Mouse (Mus musculus) kidney, postnatal 0 days (tissue): ENCODE data around the gene Folr2. TPM values are rescaled to one million over a fixed set of nuclear protein-coding genes. Genes with fewer than 3 reads are reported as not detected.

Source experiments
- ATAC-seq: fragments of 200-750 bp; cut with Nextera tagmentation; replicated peaks from 2 replicates; pipeline ENCODE4 v1.8.0; 2017; ENCODE audit warnings: low read depth, moderate number of reproducible peaks, moderate TSS enrichment, moderate library complexity; ENCODE audit not compliant: low FRiP score
- DNase-seq: peaks from one replicate; pipeline ENCODE4 v3.0.0-alpha.2; 2016; ENCODE audit warnings: low spot score
- H3K27ac ChIP-seq: fragments of 300-500 bp; sonication (generic); 2 replicates; pipeline ENCODE4 v1.5.1; 2014; ENCODE audit warnings: mild to moderate bottlenecking
- H3K27me3 ChIP-seq: fragments of 300-500 bp; sonication (generic); 2 replicates; pipeline ENCODE4 v1.6.1; 2014; ENCODE audit warnings: low read length, mixed read lengths; ENCODE audit not compliant: insufficient read depth
- H3K36me3 ChIP-seq: fragments of 300-500 bp; sonication (generic); 2 replicates; pipeline ENCODE4 v1.6.1; 2014; ENCODE audit warnings: low read length, mixed read lengths; ENCODE audit not compliant: insufficient read depth
- H3K4me1 ChIP-seq: fragments of 300-500 bp; sonication (generic); replicated peaks from 2 replicates; pipeline ENCODE4 v1.6.1; 2014; ENCODE audit warnings: antibody characterized with exemption, low read length, mixed read lengths; ENCODE audit not compliant: insufficient read depth
- H3K4me2 ChIP-seq: fragments of 300-500 bp; sonication (generic); 2 replicates; pipeline ENCODE4 v1.6.1; 2014; ENCODE audit warnings: mild to moderate bottlenecking, low read length, moderate library complexity, mixed read lengths
- H3K4me3 ChIP-seq: fragments of 300-500 bp; sonication (generic); replicated peaks from 2 replicates; pipeline ENCODE4 v1.5.1; 2014; ENCODE audit warnings: low read depth, low read length
- H3K9ac ChIP-seq: fragments of 300-500 bp; sonication (generic); 2 replicates; pipeline ENCODE4 v1.6.1; 2014; ENCODE audit warnings: low read depth, low read length
- H3K9me3 ChIP-seq: fragments of 300-500 bp; sonication (generic); replicated peaks from 2 replicates; pipeline ENCODE4 v1.6.1; 2016; ENCODE audit warnings: low read length, inconsistent platforms, mixed read lengths
- CTCF ChIP-seq: IDR thresholded peaks from 2 replicates; pipeline ENCODE4 v1.5.1; 2016; ENCODE audit warnings: antibody characterized with exemption, low read depth, mild to moderate bottlenecking, moderate library complexity
- WGBS: fragments of 180-500 bp; shearing (Covaris S2); extraction: QIAGEN DNeasy Blood & Tissue Kit; methylation state at CpG from one replicate; pipeline ENCODE4 v1.1.7; 2014; 5-methylcytosine and 5-hydroxymethylcytosine counted together
- polyA plus RNA-seq: library from polyadenylated mRNA; unstranded; fragments of >200 nt; fragmentation: Nextera tagmentation; extraction: Ambion mirVana; gene quantifications from 2 replicates; pipeline ENCODE4 v1.2.1, GENCODE M21; 2015

The Folr2 gene
- polyA plus RNA-seq, 1 experiment from 2014 or later = 1.4 TPM

DNA sequence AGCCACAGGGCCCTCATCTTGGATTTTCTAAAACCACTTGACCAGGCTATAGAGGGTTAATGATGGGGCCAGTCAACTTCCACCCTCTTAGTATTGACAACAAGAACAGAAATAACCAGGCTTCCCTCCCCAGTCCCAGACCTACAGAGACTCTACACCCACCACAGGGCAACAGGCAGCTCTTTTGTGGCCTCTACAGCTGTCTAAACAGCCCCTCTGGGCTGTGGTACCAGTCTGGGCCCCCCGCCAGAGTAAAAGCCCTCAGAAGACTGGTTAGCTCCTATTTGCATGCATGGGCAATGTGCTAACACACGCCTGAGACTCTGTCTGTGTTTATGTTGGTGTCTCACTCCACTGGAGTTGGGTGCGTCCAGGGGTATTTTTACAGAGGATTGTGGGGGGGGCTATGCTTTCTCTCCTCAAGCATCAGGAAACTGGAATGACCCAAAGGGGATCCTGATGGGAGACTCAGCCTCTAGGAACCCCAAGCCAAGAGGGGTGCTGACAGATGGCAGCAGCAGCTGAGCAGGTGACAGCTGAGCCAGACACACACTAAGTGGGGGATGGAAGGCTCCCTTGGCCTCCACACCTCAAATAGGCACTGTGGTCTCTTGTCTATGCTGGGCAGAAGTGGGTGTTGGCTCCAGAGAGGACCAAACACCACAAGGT, 22.9 kb downstream of the Folr2 start:
- Histone ChIP-seq H3K9ac (no peak overlapping the region), H3K27me3 (no peaks in the 10 kb centered on the region), H3K36me3 (peaks cover 45% of the 10 kb centered on the region), H3K4me2 (no peak overlapping the region), H3K9me3 (no peaks in the 10 kb centered on the region), H3K4me3 (no peak overlapping the region), H3K27ac (no peak overlapping the region), H3K4me1 (peaks cover 13% of the 10 kb centered on the region; the same call in 1 of the 2 replicates)
- ATAC-seq (no peak), DNase-seq (no peak)
- WGBS = 42% methylated on average over 3 of the region's 3 CpGs
- TF ChIP-seq CTCF = no peak

DNA sequence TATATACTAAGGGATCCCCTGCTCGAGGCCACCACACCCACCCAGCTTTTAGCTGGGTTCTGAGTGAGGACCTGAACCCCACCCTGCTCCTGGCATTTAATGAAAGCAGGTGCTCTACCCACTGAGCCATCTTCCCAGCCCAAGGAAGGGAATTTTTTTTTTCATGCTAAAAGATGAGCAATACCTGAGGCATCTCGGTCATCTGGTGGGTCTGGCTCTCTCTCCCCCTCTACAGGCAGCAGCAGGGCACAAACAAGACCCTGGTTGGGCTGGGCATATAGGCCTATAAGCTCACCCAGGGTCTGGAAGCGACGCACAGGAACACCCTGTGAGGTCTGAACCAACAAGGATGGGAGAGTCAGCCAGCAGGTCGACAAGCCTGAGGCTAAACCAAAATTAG, 23.6 kb downstream of the Folr2 start:
- H3K4me1 ChIP-seq = peaks cover 11% of the 10 kb centered on the region; the same call in 1 of the 2 replicates
- ATAC-seq (no peak), DNase-seq (no peak)
- no peak overlapping the region for H3K4me2 ChIP-seq
- no peak overlapping the region for H3K27ac ChIP-seq
- H3K4me3 ChIP-seq = no peak overlapping the region
- peaks cover 52% of the 10 kb centered on the region for H3K36me3 ChIP-seq
- H3K27me3 ChIP-seq = no peaks in the 10 kb centered on the region
- no peak overlapping the region for H3K9ac ChIP-seq
- H3K9me3 ChIP-seq = no peaks in the 10 kb centered on the region
- 74% methylated on average over 5 of the region's 5 CpGs for WGBS
- TF ChIP-seq CTCF = no peak; the same call in 1 of the 2 replicates

DNA sequence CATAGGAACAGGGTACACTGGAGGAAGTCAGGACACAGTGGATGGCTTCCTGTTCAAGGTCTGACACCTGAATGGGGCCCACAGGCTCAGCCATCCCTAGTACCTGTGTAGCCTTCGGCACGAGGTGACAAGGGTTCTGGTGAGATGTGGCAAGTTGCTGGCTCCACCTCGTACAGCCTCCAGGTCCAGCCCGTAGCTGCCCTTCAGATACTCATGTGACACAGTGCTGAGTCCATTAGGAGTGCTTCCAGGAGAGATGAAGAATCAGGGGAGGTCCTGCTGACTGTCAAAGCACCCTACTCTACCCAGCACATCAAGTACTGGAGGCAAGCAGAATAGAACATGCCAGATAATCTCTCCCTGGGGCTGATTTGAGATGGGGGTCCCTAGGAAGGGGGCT, 24.6 kb downstream of the Folr2 start:
- Histone ChIP-seq H3K4me2 (no peak overlapping the region), H3K27ac (no peak overlapping the region), H3K9ac (no peak overlapping the region), H3K27me3 (no peaks in the 10 kb centered on the region), H3K4me3 (no peak overlapping the region), H3K4me1 (peaks cover 11% of the 10 kb centered on the region; the same call in 1 of the 2 replicates), H3K36me3 (peaks cover 59% of the 10 kb centered on the region), H3K9me3 (no peaks in the 10 kb centered on the region)
- ATAC-seq = no peak
- no peak for DNase-seq
- no peak for TF ChIP-seq CTCF
- WGBS = 90% methylated on average over 4 of the region's 4 CpGs

- Histone ChIP-seq H3K9me3 (no peaks in the 10 kb centered on the region), H3K4me2 (no peak overlapping the region), H3K4me1 (peaks cover 11% of the 10 kb centered on the region; the same call in 1 of the 2 replicates), H3K36me3 (peaks cover 68% of the 10 kb centered on the region), H3K4me3 (no peak overlapping the region), H3K27me3 (no peaks in the 10 kb centered on the region), H3K9ac (no peak overlapping the region), H3K27ac (no peak overlapping the region)
- ATAC-seq (no peak), DNase-seq (no peak)
- TF ChIP-seq CTCF = no peak
- 91% methylated on average over 8 of the region's 8 CpGs for WGBS
These were observed 25.6 kb downstream of the Folr2 start for GRCm38 (mm10) chr7:101831437-101831836.

DNA sequence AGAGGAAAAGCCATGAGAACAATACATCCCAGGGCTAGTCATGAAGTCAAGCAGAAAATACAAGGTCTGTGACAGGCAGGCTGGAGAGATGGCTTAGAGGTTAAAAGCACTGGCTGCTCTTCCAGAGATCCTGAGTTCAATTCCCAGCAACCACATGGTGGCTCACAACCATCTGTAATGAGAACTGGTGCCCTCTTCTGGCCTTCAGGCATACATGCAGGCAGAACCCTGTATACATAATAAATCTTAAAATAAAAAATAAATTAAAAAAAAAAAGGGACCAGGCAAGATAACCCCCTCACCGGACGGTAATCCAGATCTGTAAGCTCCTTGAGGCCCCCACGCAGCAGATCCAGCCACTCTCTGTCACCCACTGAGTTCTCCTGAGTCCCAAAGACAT, 26.6 kb downstream of the Folr2 start:
- 98% methylated on average over 3 of the region's 3 CpGs for WGBS
- Histone ChIP-seq H3K4me3 (no peak overlapping the region), H3K36me3 (peaks cover 79% of the 10 kb centered on the region)

DNA sequence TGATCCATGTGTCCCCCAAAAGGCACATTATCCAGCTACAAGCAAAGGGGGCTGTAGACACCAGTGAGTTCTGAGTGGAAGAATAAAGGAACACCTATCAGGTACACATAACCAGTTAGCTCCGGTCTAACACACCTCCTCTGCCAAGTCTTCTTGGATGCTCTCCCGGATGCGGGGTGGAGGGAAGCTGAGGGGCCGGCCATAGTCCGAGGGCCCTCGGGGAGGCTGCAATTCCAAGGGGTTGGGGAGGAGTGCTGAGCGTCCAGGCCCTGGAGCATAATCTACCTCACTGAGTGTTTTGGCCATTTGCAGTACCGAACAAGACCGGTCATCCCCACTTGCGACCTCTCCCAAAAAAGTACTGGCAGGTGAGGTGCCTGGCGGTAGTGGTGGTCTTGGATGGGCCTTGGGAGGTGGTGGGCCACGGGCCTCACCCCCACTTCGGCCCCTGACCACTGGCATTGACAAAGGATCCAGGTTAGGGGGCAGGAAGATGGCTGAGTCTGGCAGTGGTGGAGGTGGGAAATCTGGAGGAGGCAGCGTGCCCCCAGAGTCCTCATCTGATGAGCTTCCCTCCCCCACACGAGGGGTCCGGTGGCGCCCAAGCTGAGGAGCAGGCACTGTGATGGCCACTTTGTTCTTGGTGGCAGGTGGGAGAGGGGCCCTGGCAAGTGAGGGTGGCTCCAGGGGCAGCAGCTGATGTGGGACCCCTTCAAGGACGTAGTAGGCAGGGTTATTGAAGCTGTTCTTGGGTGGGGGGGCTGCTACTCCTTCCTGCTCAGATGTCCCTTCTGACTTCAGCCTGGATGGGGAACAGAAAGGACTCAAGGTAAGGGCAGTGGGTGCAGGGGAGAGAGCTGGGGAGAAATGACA, 33.0 kb downstream of the Folr2 start:
- Histone ChIP-seq H3K4me3 (no peak overlapping the region), H3K9me3 (no peaks in the 10 kb centered on the region), H3K4me1 (peaks cover 19% of the 10 kb centered on the region), H3K27me3 (peaks cover 18% of the 10 kb centered on the region), H3K9ac (no peak overlapping the region), H3K4me2 (no peak overlapping the region), H3K36me3 (peaks cover 41% of the 10 kb centered on the region), H3K27ac (no peak overlapping the region)
- TF ChIP-seq CTCF = no peak
- ATAC-seq (no peak), DNase-seq (no peak)
- 81% methylated on average over 18 of the region's 18 CpGs for WGBS

More for the DNA sequence above, 26.6 kb downstream of the Folr2 start:
- Histone ChIP-seq H3K9me3 (no peaks in the 10 kb centered on the region), H3K9ac (no peak overlapping the region), H3K27ac (no peak overlapping the region), H3K27me3 (no peaks in the 10 kb centered on the region), H3K4me2 (no peak overlapping the region), H3K4me1 (peaks cover 9% of the 10 kb centered on the region; the same call in 1 of the 2 replicates)
- TF ChIP-seq CTCF = peak; percentile 43
- DNase-seq (no peak), ATAC-seq (no peak)
